ENCODE assay signal across 8 mouse cellular contexts in genomic region chr11:19830280-19831062, GRCm38 (mm10).
DNase-seq lines count a peak whose midpoint lies in the region; ATAC-seq and TF ChIP-seq lines count a peak whose summit lies in the region.

No protein-coding gene starts in this region.

- no peaks in the 10 kb centered on the region for H3K9me3 ChIP-seq in intestine, embryonic 15.5 days
- H3K9me3 ChIP-seq in limb, embryonic 12.5 days, result no peaks in the 10 kb centered on the region
- no peaks in the 10 kb centered on the region for H3K9me3 ChIP-seq in stomach, postnatal 0 days (ENCODE audit: control insufficient read depth, low read length)

- no peak overlapping the region for H3K27ac ChIP-seq in intestine, embryonic 15.5 days
- H3K27ac ChIP-seq in limb, embryonic 12.5 days, result no peak overlapping the region
- no peak overlapping the region for H3K27ac ChIP-seq in stomach, postnatal 0 days (replicated peaks)

- no peaks in the 10 kb centered on the region for H3K27me3 ChIP-seq in intestine, embryonic 15.5 days (replicated peaks)
- peaks cover 11% of the 10 kb centered on the region for H3K27me3 ChIP-seq in limb, embryonic 12.5 days
- no peaks in the 10 kb centered on the region for H3K27me3 ChIP-seq in stomach, postnatal 0 days (ENCODE audit: control insufficient read depth, insufficient read depth, low read length)

- no peak overlapping the region for H3K4me3 ChIP-seq in intestine, embryonic 15.5 days (replicated peaks)
- H3K4me3 ChIP-seq in limb, embryonic 12.5 days (replicated peaks), result no peak overlapping the region
- H3K4me3 ChIP-seq in stomach, postnatal 0 days (ENCODE audit: low read depth, low read length), result no peak overlapping the region

- no peaks in the 10 kb centered on the region for H3K36me3 ChIP-seq in intestine, embryonic 15.5 days
- no peaks in the 10 kb centered on the region for H3K36me3 ChIP-seq in limb, embryonic 12.5 days
- H3K36me3 ChIP-seq in stomach, postnatal 0 days (ENCODE audit: control insufficient read depth, insufficient read depth, low read length), result no peaks in the 10 kb centered on the region

- H3K4me2 ChIP-seq in intestine, embryonic 15.5 days (replicated peaks), result no peak overlapping the region
- H3K4me2 ChIP-seq in limb, embryonic 12.5 days, result no peak overlapping the region
- no peak overlapping the region for H3K4me2 ChIP-seq in stomach, postnatal 0 days (replicated peaks; ENCODE audit: low read depth)

- ATAC-seq in intestine, embryonic 15.5 days, result peak; percentile 62; the same call in 1 of the 2 replicates
- ATAC-seq in limb, embryonic 12.5 days (ENCODE audit: insufficient number of reproducible peaks, insufficient read depth, low FRiP score, low TSS enrichment, low read depth), result peak; percentile 48; the same call in 1 of the 2 replicates
- peak; percentile 55; the same call in 1 of the 2 replicates for ATAC-seq in stomach, postnatal 0 days (ENCODE audit: low FRiP score, low TSS enrichment)

- 21% methylated on average over 18 of the region's 18 CpGs for WGBS in intestine, embryonic 15.5 days
- 15% methylated on average over 18 of the region's 18 CpGs for WGBS in limb, embryonic 12.5 days
- 18% methylated on average over 18 of the region's 18 CpGs for WGBS in stomach, postnatal 0 days

- TF ChIP-seq CTCF in stomach, postnatal 0 days (IDR thresholded peaks at IDR 0.05; ENCODE audit: low read depth), result peak; percentile 97

- H3K4me1 ChIP-seq in intestine, embryonic 15.5 days (replicated peaks), result peaks cover 9% of the 10 kb centered on the region
- H3K4me1 ChIP-seq in limb, embryonic 12.5 days (replicated peaks), result peaks cover 20% of the 10 kb centered on the region
- no peaks in the 10 kb centered on the region for H3K4me1 ChIP-seq in stomach, postnatal 0 days (replicated peaks; ENCODE audit: control insufficient read depth, insufficient read depth)

- TF ChIP-seq EP300 in stomach, postnatal 0 days (optimal IDR thresholded peaks at IDR 0.05), result no peak

- H3K9ac ChIP-seq in intestine, embryonic 15.5 days, result no peak overlapping the region
- H3K9ac ChIP-seq in limb, embryonic 12.5 days (replicated peaks), result no peak overlapping the region; the same call in 1 of the 2 replicates
- no peak overlapping the region for H3K9ac ChIP-seq in stomach, postnatal 0 days (ENCODE audit: low read length)

- peak; percentile 34 for DNase-seq in ovary, adult 18-20 months (ENCODE audit: low spot score)
- no peak for DNase-seq in ovary, postnatal 10 days (ENCODE audit: low spot score)
- peak; percentile 93 to 94 for DNase-seq in cerebellum, postnatal 10 days
- DNase-seq in frontal cortex, postnatal 36 days (ENCODE audit: low spot score in 2 of 2), result peak; percentile 61 to 67
- DNase-seq in naive thymus-derived CD4-positive, alpha-beta T cell, adult 2 months (ENCODE audit: low read depth), result peak; percentile 89
- peak; percentile 86 for DNase-seq in stomach, postnatal 0 days (ENCODE audit: low spot score)
